Mouse (Mus musculus) natural killer cell, adult 2 months (primary cell): ENCODE measurements at regions not wholly inside any gene's neighbourhood (a gene's known extent, or its start where the extent isn't known, plus 50 kb on each side); places are given as distances from the start of the nearest gene placed in this dataset.

Experiments used
- DNase-seq, 2 experiments: peaks; one replicate each; pipeline ENCODE4 v3.0.0; 2022; ENCODE audit warnings: low spot score in 2 of 2

DNA sequence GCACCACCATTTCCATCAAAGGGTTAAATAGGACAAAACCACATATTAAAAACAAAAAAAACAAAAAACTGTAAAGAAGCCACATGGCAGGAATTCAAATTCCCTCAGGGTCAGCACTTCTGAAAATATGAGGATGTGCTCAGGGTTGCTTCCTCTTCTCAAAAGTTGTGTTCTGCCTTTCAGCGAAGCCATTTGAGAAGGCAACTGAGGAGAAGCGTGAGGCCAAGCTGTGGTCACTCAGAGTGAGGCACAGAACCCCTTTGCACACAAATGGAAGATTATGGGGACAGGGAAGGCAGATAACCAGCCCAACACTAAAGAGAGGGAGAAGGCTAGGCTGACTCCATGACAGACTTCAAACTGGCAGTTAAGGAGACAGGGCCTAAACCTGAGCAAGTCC lies 142.8 kb upstream of the Jade1 start:
- no peak for DNase-seq

DNA sequence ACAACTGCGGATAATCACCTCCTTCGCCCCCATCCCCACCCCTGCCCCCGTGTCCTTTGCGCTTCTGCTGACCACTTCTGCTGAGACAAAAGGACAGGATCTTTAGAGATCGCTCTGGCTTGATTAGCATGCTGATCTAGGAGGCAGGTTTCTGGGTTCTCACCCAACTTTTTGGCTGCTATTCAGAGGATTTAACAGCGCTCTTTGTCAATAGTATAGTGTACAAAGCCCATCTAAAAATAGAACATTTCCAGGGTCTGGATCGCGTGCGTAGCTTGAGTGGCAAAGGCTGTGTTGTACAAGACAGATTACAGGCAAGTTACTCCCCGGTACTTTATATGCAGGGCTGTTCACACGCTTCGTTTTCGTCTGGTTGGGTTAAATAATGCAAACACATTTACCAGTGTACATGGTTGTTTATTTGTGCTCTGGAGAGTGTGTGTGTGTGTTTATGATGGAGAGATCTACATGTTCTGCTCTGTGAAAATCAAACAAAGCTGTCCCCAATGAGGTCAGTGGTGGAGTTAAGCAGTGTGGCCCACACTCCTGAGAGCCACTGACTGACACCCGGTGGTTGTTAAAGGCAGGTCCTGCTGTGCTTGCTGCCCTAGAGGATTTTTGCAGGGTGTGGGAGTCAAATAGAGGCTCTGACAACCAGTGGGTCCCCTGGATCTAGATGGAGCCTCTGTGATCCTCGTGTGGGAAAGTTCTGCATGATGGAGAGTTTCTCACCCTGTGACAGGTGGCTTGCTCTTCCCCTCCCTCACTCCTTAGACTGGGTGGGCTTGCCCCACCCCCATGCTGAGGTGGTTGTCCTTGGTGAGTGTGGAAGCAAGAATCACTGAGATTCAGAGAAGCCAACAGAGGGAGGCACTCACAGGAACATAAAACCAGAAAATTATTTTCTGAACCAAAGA lies 146.5 kb upstream of the Jade1 start:
- peak; percentile 4 to 21 for DNase-seq

DNA sequence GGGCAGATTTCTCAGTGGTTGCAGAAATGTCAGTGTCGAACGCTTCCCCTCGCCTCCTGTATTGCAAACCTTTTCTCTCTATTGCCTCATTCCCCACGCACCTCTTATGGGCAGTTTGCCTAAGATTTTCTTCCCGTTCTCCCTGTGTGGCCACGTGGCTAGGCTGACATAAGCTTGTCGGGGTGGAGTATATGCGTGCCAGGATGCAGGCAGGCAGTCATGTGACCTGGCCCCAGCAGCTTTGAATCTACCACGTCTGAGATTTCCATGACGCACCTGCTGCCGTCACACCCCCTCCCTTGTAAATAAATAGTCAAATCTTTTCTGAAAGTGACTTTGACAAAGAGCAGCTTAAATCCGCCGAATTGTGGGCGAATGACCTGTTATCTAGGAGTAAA lies 147.1 kb upstream of the Jade1 start:
- peak; percentile 61 to 78 for DNase-seq

DNA sequence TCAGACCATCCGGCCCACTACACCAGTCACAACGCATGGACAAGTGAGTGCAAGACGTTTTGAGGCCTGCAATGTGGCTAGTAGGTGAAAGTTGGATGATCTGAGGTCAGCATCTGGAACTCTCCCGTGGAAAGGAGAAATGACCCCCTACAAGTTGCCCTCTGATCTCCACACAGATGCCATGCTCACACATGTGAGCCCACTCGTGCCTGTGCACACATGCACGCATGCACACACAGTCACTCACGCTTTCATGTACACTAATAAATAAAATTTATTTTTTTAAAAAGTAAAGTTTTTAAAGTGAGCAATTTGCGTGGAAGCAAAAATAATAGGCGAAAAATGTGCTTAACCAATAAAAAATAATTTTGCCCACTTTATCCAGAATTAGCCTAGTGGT lies 147.5 kb upstream of the Jade1 start:
- DNase-seq: no peak

DNA sequence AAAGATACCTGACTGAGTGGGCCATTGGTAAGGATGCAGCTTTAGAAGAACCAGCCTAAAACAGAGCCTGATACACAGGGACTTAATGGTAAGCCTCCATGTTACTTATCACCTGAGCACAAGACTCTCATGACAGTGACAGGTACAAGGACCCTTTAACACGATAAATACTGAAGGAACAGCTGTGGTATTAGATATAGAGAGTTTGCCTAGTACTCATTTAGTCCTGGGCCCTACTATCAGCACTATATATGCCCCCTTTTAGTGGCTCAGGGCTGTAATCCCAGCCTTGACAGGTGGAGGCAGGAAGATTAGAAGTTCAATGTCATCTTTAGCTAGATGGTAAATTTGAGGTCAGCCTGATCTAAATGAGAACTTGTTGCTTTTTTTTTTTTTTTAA lies 148.0 kb upstream of the Jade1 start:
- no peak for DNase-seq

DNA sequence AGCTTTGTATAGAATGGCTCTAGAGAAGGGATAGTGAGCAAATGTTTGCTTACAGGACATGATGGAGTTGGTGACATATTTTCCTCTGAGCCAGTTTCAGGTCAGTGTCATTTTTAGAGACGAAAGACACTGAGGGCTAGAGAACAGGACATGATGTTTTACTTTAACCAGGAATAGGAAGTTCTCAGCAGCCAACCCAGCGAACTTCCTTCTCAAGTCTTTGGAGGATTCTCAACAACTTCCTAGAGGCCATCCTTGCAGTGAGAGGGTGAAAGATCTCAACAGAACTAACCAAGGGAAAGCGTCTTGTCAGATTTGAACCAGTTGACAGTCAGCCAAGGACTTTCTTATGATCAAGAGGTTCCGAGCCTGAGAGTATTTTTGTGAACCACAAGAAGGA lies 153.7 kb upstream of the Jade1 start:
- DNase-seq: no peak

DNA sequence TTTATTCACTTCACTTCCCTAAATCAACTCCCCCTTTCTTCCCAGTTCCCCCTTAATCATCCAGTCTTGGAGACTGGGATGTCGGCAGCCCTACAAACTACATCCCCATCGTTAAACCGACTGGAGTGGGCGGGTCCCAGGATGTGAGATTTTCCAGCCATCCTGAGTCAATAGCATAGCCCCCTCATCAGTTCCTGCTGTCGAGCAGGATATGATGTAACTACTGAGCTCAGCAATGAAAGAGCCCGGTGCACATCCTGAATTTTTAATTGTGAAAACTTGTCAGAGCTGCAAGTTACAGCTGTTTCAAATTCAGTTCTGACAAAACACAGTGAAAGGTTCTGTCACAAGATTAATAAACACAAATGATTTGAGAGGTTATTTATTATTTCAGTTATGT lies 165.7 kb upstream of the Jade1 start:
- no peak for DNase-seq

DNA sequence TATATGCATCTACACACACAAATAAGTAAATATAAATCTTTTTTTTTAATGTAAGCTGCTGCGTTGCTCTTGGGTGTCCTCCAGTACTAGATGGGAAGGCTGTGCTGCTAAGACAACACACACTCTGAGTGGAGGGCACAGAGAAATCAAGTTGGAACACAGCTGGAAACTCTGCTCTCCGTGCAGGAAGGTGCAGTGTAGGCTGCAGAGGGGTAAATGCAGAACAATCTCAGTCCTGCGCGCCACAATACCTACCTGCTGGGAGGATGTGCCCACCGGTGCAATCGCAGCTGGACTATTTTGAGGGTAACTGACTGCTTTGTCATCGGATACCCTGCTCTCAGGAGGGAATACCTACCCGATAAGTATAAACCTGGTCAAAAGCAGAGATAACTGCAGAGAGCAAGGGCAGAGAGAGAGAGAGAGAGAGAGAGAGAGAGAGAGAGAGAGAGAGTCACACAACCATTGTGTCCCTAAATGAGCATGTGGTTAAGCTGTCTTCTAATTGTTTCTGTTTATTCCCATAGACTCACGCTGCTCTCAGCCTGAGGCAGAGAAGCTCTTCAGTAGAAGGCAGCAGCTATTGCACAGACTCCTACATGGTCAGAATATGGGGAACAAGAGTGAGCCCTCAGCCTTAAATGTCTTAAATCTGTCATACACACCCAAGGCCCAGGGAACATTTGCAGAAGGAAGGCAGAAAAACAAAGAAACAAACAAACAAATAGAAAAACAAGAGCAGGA lies 167.9 kb upstream of the Jade1 start:
- no peak for DNase-seq

- no peak for DNase-seq
These were observed 169.2 kb upstream of the Jade1 start for GRCm38 (mm10) chr3:41386299-41386698.

DNA sequence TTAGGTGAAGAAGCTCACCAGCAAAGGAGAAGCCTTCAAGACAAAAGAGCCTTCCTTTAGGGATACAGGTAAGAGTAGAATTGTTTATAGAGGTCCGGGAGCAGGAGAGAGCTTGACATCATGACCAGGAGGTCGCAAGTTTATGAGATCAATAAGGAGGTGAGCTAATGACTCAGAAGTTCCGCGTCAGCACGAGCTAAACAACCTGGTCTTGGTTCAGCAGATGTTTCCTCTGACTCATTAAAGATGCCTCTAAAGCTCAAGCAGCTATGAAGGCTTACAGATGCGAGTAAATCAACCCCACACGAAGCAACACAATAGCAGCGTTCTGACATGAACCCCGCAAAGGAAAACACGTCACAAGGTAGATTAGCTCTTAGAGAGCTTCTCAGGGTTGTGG lies 171.1 kb upstream of the Jade1 start:
- DNase-seq: no peak

- no peak for DNase-seq
These were observed 177.0 kb upstream of the Jade1 start for GRCm38 (mm10) chr3:41378576-41378975.

DNA sequence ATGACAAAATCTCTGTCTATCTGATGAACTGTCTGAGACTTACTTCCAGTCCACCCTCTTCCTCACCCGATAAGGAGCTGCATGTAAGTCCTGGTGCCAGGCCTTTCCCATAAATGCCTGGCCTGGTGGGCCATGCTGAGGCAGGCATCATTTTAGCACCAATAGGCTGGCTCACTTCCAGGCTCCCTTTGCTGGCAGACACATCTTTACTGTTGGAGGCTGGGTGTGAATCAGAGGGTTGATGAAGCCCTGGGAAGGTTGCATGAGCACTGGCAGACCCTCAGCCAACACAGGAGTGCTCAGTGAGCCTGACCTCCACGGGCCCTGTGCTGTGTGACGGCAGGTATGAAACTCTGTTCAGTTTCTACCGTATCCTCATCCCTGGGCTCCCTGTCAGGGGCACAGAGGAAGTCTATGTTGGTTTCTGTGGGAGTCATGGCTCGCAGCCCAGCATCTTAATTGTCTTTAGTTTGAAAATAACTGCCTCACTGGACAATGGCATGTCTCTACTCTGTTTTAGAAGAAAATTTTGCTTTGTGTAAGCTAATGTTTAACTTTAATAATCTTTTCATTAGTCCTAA lies 177.6 kb upstream of the Jade1 start:
- DNase-seq: no peak

GRCm38 (mm10) chr3:41376848-41377582 lies 178.5 kb upstream of the Jade1 start:
- DNase-seq: no peak

GRCm38 (mm10) chr3:41375230-41375930 lies 180.2 kb upstream of the Jade1 start:
- no peak for DNase-seq

GRCm38 (mm10) chr3:41373198-41373597 lies 182.3 kb upstream of the Jade1 start:
- no peak for DNase-seq

- no peak for DNase-seq
These were observed 187.0 kb upstream of the Jade1 start for GRCm38 (mm10) chr3:41368351-41369101.

DNA sequence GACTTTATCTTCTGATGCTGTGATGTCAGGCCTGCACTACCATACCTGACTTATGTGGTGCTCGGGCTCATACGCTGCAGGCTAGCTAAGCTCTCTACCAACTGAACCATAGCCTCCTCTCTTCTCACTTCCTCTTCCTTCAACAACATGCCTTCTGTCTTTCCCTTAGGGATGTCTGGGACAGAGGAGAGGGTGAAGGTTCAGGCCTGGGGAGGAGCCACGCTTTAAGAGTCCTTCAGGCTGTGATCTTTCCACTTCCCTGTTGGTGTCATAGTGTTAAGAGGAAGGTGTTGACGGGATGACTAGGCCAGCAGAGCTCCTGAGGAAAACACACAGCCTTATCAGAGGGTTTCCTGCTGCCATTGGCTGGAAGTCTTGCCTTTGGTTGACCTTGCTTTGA lies 188.8 kb upstream of the Jade1 start:
- DNase-seq: peak in 1 of 2 experiments; percentile 12

- no peak for DNase-seq
These were observed 189.3 kb upstream of the Jade1 start for GRCm38 (mm10) chr3:41366264-41366663.

- DNase-seq: no peak
These were observed 190.2 kb upstream of the Jade1 start for GRCm38 (mm10) chr3:41365145-41365830.

DNA sequence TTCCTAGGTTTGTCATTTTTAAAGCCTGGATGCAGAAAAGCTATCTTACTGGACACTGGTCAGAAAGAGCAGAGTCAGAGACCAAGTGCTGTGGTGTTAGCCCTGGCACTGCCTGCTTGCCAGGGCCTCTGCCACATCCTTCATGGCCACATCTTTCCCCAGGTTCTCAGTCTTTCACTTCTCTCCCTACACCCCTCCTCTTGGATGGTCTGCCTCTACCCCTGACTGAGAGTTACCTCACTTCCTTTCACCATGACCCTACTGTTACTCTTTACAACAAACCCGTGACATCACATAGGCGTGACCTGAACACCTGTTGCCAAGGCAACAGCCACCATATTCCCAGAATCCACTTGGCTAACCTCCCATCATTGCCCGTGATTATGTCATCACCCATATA lies 191.6 kb upstream of the Jade1 start:
- DNase-seq: no peak
